Mouse (Mus musculus) frontal cortex, postnatal 10 days (tissue): ENCODE results near the gene Lrrc27.
A peak's percentile ranks its signal among the peaks of the same experiment; 100 is the strongest.

Experiments
- DNase-seq, 2 experiments: peaks; one replicate each; pipeline ENCODE4 v3.0.0; 2022; ENCODE audit warnings: low spot score in 2 of 2, mixed read lengths in 1 of 2

Lrrc27 gene

DNA sequence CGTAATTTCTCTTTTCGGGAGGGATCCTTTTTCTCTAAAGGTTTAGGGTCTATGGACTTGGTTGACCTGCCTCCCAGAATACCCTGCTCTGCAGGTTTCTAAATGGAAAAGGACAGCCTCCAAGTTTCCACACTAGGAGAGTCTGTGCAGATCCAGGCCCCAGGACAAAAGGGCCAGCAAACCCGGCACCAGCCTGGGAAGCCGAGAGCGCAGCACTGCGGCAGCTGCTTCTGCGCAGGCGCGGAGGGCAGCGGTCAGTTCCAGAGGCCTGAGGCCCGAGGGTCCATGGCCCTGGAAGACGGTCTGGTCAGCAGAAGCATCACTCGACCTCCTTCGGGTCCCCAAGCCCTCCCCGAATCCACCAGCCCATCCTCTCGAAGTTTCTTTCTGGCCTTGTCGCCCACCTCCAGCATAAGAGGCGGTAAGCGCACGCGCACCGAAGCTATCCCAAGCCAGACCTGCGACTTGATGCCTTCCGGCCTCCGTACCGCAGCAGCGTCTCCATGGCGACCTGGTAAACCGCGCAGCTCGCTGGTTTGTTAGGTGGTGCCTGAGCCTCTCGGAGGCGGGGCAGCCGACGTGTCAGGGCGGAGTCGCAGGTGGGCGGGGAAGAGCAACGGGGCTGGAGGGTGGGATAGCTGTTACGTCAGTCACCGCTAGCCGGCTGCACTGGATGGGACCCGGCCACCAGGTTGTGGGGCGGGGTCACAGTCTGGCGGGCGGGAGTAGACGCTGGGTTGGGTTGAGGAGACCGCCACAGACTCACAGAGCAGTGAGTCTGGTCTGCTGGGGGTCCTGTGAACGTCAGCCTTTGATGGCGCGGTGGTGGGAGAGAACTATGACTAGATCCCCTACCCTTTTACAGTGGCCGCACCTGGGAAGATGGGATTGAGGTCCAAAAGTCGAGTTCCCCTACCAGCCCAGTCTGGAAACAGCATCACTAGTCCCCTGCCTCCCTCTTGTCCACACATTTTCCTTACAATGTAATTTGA lies at the start of gene Lrrc27, which contains the start of gene Stk32c:
Gene Lrrc27, plus strand, starts transcription at position 235 of the 992 bp plus-strand sequence.
Gene Stk32c, minus strand, starts transcription at position 554 of the 992 bp plus-strand sequence.
- DNase-seq = peak; percentile 97

DNA sequence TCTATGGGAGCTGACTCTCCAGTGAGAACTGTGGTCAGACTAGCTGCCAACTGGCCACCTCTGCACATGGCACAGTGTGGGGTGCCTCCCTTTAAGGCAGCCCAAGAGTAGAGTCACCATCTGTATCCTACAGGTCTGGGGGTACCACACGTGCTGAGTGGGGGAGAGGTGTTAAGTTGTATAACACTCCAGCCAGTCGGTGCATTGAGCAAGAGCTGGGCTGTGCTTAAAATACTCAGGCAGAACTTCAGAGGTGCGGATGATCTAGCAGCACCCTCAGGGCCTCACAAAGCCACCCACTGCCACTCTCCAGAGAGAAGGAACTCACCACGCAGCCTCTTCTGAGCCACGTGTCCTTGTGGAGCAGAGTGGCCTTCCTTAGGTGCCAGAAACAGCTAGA lies 48.4 kb upstream of the Lrrc27 start:
- no peak for DNase-seq

DNA sequence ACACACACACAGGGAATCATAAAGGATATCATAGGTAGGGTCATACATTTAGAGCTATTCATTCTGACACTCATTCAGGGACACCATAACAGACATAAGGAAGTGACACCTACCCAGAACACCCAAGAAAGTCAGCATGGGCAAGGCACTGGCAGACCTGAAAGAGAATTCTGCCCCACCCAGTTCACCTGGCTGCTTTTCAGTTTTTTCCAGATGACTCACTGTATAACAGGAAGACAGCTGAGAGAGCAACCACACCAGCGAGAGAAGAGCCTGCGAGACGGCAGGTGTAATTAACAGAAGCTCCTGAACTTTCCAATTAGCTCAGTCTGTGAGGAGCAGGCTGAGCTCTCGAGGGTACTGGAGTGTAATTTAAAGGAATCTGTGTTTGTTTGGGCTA lies 43.6 kb upstream of the Lrrc27 start:
- no peak for DNase-seq

DNA sequence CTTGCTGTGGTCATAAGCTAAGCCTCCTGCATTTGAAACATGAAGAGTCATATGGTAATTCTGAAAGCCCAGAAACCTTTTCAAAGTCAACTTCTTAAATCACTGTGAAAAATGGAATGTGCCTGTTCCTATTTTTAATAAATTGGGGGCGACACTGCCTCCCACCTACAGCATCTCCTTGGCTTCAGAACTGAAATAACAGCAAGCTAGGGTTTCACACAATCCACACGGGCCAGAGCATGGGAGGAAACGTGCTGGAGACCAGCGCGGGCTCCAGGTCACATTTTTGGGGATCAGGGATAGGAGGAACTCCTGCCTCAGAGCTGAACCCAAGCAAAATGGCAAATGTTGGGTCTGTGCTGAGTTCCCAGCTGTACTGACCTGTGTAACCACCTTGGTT lies 33.5 kb upstream of the Lrrc27 start:
- no peak for DNase-seq

DNA sequence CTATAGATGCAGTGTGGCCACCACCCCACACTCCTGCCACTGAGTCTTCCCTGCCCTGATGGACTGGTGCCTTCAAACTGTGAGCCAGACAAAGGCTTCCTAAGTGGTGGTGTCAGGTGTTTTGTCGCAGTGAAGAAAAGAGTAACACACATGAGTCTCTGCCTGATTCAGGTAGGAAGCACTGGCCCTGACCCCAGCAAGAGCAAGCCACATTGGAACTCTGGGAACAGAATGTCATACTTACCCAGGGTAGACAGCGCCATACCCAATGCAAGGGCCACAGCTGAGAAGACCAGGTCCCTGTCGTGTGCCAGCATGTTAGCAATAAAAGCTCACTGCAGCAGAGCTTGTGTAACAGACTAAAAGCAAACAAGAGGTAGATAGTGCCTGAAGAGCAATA lies 32.7 kb upstream of the Lrrc27 start:
- no peak for DNase-seq

DNA sequence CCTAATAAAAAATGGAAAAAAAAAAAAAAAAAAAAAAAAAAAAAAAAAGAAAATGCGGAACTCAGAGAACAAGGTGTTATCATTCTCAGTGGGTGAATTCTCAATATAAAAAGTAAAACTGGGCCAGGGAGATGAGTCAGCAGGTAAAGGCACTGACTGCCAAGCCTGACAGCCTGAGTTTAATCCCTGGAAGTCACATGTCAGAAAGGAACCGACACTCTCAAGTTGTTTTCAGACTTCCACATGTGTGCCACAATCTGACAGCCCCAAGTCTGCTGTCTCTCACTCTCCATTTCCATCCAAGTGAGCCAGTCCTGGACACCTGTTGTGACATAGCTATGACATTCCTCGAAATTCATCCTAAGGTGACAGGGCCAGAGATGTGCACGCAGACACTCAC lies 28.4 kb upstream of the Lrrc27 start:
- DNase-seq = peak in 1 of 2 experiments; percentile 4

DNA sequence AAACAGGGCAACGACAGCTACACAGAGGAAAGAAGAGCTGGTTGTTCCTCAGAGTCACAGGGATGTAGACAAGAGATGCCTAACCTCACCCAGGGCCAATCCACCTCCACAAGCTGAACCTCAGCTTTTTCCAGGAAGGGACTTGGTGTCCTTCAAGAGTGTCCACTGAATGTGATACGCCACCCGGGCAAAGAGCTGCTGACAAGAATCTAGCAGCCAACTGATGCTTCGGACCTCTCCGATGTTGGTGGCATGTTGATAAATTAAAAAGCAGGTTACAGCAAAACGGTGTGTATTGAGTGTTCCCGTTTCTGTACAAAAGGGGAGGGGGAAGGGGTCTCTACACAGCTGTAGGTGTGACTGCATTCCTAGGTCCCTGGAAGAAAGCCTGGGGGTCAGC lies 27.9 kb upstream of the Lrrc27 start:
- DNase-seq = peak in 1 of 2 experiments; percentile 2

DNA sequence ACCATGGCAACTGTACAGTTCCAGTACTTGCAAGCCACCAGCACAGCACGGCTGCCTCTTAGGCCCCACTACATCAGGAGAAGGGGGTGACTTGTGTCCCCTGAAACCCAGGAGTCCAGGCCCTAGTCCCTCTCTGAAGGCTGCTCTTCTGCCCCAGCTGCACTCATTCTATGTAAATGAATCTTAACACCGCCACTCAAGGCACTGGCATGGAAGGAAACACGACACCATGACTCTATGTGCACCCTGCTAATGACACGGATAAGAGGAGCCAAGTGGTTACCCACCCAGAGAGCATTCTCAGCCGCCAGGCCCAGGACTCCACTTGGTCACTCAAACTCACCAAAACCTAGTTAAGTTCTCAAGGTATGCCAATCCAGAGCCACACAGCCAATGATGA lies 26.8 kb upstream of the Lrrc27 start:
- DNase-seq = peak in 1 of 2 experiments; percentile 11

DNA sequence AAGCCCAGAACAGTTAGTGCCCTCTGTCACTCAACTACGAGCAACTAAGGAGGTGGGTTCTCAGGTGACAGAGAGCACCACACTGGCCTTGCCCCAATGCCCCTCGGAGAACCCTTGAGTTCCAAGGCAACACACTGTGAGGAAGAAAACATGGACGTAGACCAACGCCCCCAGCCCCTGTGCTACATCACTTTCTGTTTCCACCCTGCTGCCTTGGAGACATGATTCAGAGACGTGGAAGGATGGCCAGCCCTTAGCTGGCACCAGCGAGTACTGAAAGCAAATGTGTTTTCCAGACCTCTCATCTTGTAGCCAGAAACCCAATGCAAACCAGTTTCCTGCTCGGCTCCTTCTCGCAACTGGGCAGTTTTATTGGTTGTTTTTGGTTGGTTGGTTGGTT lies 26.4 kb upstream of the Lrrc27 start:
- peak in 1 of 2 experiments; percentile 16 for DNase-seq

DNA sequence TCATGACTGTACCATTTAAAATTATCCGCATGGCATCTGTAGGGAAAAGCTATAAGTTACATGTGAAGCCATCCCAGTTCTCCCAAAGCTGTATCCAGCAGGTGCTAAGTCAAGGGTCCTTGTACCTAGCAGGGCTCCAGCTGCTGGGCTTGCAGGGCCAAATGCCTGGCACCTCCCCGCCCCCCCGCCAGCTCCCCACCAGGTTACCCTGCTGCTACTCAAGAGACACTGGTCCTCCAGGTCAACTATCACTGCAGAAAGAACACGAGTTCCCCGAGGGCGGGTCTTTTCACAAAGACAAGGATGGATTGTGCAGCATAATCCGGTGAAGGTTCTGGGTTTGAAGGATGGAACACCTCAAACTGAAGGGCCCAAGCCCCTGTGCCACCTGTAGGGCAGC lies 25.5 kb upstream of the Lrrc27 start:
- DNase-seq = no peak

DNA sequence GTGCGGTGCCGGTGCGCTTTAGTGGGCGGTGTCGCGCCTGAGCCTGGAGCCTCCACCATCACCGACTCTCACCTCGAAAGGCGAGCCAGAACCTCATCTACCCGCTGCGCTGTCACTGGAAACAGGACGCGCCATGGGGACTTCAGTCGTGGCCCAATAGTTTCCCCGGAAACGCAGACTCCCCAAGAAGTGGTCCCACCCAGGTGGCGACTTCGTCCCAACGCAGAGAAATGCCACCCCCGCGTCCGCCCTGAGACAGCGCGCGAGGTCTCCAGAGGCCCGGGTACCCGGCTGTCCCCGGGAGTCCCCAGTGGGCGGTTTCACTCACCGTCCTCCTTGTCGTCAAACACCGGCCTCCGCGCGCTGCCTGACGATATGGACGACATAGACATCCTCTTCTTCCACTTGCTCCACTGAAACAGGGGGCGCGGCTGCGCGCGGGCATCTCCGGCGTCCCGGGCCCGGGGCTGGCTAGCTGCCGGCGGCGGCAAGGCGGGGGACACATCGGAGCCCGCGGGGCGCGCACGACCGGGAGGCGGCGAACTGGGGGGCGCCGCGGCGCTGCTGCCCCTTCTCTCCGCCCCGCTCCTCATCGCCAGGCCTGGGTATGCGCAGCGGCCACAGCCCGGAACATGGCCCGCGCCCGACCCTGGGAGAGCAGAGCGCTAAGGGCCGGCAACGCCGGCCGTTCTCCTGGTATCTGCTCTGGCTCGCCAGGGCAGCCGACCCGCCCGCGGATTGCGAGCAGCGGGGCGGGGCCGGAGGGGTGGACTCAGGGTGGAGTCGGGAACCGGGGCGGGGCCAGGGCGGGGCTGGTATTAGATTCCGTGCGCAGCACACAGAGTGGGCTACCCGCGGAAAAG lies 24.8 kb upstream of the Lrrc27 start:
- peak; percentile 64 to 70 for DNase-seq

DNA sequence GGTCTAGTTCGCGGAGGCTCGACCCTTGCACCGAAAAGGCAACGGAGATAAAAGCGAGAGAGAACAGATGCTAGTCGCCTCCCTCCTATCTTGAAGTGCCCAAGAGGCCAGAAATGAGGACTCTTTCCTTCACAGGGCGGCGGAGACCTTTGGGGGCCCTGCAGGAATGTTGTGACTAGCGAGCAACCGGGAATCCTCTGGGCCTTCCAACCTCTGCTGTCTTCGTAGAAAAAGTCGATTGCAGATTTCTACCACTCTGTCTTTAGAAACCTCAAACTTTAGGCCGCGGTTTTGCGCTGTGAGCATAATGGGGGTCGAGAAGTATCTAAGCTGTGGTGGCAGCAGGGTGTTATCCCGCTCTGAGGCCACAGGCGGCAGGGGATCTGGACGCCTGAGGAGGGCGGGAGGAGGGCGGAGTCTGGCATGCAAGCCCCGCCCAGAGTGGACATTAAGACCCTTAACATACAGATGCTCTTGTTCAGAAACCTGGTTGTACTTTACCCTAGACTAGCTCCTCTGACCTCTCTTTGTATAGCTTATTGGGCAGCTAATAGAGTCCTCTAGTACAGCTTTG lies 24.1 kb upstream of the Lrrc27 start:
- DNase-seq = no peak

DNA sequence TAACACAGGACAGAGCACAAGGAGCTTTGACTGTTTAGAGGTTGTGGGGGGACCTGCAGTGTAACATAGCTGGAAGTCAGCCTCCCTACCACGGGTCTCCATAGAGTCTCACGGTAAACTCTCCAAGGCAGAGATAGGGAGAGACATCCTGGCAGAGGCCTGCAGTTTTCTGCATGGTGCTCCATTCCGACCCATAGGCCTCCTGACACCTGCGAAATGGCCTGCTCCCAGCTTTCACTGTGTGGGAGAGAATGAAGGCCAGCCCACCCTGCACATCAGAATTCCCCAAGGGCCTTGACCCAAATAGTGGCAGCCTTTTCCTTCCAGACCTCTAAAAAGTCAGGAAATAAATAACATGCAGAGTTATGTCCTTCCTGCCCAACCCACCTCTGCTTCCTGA lies 22.2 kb upstream of the Lrrc27 start:
- peak in 1 of 2 experiments; percentile 4 for DNase-seq

DNA sequence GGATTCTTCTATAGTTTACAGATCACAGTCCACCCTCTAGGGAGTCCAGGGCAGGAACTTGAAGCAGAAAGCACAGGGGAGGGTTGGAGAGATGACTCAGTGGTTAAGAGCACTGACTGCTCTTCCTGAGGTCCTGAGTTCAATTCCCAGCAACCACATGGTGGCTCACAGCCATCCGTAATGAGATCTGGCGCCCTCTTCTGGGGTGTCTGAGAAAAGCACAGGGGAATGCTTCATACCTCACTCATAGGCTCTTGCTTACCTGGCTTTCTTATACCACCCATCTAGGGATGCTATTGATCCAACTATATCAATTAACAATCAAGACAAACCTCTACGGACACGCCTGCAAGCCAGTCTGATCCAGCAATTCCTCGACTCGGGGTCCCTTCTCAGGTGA lies 21.2 kb upstream of the Lrrc27 start:
- DNase-seq = no peak

DNA sequence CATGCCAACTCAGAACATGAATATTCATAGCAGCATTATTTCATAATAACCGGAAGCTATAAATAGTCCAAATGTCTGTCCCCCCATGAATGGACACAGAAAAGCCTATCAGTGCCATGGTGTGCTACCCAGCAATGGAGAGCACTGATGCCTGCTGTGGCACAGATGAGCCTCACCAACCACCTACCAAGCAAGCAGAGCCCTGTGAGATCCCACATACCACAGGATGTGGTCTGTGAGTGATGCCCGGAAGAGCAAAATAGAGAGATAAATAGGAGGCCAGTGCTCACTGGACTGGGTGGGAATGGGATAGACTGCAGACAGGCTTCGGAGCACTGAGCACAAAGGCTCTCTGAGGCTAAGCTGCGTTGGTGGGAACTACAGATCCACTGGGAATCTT lies 15.8 kb upstream of the Lrrc27 start:
- DNase-seq = no peak

DNA sequence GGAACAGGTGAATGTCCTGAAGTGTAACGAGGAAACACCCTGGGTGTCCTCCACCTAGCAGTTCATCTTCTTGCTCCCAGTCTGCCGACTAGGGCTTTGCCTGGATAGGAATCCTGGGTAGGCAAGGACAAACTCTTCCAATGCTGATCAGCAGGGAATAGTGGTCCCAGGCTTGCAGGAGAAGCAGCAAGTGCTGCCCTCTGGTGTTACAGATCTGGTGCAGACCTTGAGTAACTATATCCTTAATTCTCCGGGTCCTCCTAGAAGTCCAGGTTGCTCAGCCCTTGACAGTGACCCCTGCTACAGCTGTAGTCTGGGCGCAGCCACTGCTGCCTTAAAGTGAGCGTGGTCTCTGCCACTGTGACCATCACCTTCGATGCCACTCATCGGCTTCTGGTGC lies 12.7 kb upstream of the Lrrc27 start:
- peak in 1 of 2 experiments; percentile 60 for DNase-seq

DNA sequence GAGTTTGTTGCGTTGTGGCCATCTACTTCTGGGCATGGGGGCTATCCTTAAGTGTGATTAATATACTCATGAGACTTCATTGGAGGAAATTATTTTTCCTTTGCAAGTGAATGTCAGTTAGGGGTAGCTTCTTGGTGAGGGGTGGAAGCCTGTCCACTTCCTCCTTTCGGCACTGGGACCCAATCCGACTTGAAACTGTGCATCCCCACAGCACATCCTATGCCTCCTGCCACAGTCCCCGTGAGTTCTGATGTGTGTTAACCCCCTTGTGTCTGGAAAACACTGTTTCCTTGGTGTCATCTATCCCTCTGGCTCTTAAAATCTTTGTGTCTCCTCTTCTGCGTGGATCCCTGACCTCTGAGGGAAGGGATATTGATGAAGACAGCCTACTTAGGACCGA lies 11.6 kb upstream of the Lrrc27 start:
- no peak for DNase-seq

DNA sequence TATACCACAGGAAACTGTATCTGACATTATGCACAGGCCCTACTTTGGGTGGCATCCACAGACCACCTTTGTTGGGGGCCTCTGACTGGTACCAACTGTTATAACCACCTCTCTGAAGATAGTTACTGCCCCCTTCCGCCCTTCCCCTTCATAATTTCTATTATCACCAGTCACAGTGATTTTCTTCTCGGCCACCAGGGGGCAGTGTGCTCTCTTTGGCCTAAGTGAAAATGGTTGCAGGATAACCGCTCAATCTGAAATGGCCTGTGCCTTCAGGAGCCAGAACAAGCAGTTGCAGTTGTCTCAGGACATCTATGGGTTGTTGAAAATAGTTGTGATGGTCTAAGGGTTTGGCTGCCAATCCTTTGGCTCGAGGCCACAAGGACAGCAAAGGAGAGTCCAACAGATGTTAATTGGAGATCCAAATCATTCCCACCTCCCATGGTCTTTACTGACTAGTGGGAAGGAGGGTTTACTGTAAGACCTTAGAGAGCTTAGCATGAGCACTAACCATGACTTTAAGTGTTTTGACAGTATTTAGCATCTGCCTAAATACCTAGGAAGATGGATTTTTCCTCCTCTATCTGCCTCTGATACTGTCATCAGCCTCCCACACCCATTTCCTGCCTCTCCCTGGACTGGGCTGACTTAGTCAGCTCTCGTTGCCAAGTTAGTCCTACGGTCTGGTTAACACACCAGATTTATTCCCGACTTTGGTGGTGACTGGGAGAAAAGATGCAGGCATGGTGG lies 4.6 kb upstream of the Lrrc27 start:
- no peak for DNase-seq

DNA sequence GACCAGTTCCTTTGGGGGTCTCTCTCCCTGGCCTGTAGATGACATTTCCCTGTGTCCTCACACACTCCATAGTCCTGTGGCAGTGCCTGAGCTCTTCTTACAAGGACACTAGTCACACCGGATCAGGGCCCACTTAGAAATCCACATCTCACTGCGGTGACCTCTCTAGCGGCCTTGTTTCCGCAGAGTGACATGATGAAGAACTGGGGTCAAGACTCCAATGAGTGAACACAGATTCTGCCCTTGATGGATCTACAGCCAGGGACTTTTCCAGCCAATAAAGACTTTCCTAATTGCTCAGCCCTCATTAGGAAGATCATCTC lies 4.1 kb upstream of the Lrrc27 start:
- no peak for DNase-seq

DNA sequence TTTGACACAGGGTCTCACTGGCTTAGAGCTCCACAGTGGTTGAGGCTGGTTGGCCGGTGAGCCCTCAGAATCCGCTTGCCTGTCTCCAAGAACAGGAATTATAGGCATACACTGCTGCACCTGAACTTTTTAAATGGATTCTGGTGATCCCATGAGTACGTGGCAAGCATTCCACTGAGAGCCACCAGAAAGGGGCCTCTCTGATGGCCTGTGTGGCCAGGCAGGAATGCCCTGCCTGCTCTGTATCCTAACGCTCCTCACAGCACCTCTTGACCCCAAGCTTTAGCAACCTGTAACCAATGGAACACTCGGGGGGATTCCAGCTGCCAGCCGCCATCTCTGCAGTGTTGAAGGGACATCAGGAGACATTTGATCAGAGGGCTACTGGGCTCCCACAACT lies 1.0 kb upstream of the Lrrc27 start:
- DNase-seq = no peak

DNA sequence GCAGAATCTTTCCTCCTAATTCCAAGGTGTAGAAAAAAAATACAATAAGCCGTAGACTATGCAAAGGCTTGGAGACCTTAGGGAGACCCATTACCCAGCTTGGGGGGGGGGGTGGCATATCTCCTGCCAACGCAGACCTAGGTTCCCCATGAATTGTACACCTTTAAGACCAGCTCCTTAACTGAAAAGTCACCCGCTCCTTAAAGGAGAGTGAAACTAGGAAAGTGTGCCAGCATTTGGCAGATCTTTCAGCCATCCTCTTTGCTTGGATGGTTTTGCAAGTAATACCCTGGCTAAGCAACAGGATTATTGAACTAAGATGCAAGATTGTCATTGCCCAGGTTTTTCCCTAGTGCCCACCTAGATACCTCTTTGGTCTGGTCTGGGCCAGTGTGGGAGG lies 963 bp downstream of the Lrrc27 start:
- DNase-seq = no peak

DNA sequence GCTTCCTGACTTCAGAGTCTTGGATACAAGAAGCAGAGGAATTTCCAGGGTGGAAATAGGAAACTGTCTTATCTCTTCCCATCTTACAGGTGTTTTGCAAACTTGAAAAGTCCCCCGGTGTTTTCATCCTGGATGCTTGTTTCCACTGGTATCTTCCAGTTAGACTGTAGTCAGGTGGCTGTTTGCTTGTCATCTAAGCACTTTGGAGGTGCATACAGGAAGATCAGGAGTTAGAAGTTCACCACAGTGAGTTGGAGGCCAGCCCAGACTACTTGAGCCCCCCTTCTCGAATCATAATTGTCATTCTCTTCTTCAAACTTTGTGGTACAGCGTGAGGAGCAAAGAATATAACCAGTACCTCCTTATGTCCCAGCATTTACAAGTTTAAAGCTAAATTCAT lies 1.4 kb downstream of the Lrrc27 start:
- no peak for DNase-seq
